Mouse (Mus musculus) retina, embryonic 14.5 days (tissue): ENCODE data around the gene Prkg1.
A peak's percentile ranks its signal among the peaks of the same experiment; 100 is the strongest.
"Not testable (repeated sequence)": the region's sequence is repeated elsewhere in the genome, so short reads cannot be mapped to it uniquely, and the experiment has no call there.

Experiments used
- DNase-seq: peaks from one replicate; pipeline ENCODE4 v3.0.0-alpha.2; 2015; ENCODE audit warnings: low spot score

Prkg1 gene

DNA sequence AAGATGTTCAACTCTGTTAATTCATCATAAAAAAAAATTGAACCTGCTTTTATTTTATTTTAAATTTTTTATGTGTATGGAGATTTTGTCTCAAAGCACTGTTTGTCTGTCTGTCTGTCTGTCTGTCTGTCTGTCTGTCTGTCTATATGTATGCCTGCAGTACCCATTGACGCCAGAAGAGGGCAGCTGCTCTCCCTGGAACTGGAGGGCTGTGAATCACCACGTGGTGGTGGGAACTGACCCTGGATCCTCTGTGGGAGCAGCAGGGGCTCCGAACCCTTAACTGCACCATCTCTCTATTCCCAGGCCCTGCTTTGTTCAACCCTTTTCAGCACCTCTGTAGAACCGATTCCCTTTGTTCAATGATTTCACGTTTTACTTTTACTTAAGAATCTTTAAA is 338.7 kb downstream of the Prkg1 start:
- DNase-seq = no peak

DNA sequence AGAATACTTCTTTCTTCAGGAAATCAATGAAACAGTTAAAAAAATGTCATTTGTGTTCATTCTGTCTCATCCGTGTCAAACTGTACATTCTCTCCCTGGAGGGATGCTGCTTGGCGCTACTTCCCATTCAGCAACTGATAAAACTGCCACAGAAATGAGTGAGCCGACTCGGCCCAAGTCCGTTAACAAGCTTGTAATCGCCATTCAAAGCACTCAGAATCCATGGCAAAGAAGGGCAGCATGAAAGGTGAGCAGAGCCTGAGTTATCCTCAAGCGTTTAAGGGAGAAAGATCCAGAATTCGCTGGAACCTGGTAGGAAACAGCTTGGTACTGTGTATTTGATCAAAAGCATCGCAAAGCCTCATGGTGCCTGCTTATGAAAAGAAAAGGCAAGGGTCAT is 339.6 kb downstream of the Prkg1 start:
- DNase-seq = peak; percentile 37

DNA sequence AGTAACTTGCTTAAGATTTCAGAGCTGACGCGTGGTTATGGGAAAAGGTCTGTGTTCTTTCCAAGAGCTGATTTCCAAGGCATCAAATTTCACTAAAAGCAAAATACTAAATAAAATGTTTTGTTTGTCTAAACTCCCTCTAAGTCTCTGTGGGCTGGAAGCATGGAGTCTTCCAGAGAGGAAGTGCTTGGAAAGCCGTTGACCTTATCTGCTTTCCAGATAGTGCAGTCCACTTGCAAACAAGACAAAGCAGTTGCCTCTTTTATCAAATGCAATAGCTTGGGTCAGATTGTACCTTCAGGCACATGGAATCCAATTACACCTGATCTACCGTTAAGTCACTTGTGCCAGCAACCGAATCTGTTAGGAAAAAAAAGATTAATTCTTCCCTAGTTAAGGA is 340.5 kb downstream of the Prkg1 start:
- no peak for DNase-seq

DNA sequence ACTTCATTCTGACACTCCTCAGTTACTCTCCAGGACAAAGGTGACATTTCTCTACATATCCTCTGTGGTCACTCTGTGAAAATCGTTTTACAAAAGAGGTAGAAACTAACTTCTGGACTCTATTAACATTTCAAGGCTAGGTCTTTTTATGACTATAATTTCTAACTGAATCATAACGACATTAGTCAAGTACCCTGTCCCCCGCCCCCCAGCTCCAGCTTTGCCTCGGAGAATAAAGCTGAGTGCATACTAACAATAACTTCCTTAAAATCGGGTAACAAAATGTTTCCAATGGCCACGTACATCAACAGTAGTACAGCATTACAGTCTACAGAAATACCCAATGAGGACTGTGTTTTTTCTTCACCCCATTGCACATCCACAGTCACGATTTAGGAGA is 351.3 kb downstream of the Prkg1 start:
- no peak for DNase-seq

DNA sequence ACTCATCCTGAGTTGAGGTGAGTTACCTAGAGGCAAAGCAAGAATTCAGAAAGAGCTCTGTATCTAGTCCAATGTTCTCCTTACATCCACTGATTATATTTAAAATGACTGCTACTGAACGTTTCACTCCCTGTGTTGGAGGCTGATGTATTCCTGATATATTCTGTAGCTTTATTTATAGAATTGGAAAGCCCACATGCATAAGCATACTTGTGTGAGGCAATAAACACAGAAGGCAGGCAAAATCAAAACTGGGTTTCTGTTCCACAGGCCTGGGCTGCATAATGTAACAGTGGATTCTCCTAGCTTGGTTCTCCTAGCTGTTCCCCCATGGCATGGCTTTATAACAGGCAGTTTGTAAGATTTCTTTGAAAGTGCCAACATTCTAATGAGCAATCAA is 368.7 kb downstream of the Prkg1 start:
- no peak for DNase-seq

DNA sequence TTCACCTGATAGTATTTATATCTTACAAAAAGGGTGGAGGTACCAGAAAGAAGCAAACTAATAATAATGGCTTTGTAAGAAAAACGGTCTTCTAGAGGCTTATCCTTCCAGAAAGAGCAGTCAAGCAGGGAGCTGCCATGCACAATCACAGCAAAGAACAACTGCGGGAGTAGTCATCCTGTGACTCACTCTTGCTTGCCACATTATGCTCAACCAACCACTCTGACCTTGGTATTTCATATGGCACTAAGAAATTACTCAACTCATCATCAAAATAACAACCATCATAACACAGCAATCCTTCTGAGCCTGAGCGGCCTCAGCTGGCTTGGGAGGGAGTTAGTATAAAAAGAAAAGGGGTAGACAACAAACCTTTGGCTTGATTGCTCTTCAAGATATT is 379.5 kb downstream of the Prkg1 start:
- no peak for DNase-seq

DNA sequence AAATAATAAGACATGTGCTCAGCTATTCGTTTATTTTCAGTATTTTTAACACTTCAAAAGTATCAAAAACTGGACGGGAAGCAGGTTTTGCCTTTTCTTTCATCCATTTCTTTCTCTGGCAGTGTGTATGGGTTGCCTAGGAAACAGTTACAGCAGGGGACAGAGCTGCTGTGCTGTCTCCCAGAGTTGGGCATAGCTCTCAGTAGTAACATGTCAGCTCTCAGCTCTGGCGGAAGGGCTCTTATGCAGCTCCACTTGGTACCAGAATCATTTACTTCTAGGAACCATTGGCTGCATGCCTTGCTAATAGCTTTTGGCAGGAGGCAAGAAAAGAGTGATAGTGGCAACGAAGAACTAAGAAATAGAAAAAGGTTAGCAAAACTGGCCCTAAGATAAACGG is 381.0 kb downstream of the Prkg1 start:
- peak; percentile 43 for DNase-seq

DNA sequence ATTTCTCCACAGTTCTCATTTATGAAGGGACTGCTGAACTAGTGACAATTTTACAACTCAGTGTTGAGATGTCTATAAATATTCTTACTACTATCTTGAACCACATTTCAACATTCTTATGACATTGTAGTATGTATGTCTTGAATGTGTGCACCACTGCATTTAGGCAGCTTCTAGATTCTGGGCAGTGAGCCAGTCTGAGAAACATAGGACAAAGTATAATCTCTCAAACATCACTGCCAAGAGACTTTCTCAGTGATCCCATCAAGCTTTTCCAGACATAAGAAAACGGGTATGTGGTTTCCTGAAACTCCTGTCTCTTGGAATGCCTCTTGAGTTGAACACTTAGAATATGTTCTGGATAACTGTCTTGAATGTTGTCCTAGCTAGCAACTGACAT is 394.7 kb downstream of the Prkg1 start:
- no peak for DNase-seq

DNA sequence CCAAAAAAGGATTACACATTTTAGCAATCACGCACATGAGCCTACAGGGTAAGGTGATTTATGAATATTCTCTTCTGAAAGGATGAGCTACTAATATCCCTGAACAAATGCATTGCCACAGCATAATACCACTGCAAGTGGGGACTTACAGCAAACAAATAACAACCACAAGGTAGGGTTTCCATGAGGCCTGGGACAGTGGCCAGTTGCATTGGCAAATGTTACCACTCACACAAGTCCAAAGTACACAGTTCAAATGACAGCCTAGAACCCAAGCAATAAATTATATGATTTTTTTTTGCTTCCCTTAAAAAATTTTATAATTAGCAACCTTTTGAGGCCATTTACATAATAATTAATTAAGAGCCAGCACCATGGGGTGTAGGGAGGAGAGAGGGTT is 395.7 kb downstream of the Prkg1 start:
- no peak for DNase-seq

DNA sequence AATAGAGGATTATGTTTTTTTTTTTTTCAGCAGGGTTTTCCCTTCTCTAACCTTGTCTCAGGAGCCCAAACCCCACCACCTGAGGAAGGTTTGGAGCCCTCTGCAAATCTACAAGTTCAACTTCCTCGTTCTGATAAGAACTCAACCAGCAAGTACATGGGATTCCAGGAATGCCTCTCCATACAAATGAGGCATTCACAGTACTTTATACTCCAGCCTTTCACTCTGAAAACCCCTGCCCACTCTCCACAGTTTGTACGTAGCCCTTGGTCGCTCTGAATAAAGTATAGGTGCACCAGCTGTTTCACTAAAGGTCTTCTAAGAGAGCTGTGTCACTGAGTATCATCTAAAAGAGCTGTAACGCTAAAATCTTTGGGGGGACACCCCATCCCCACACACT is 402.8 kb downstream of the Prkg1 start:
- no peak for DNase-seq

DNA sequence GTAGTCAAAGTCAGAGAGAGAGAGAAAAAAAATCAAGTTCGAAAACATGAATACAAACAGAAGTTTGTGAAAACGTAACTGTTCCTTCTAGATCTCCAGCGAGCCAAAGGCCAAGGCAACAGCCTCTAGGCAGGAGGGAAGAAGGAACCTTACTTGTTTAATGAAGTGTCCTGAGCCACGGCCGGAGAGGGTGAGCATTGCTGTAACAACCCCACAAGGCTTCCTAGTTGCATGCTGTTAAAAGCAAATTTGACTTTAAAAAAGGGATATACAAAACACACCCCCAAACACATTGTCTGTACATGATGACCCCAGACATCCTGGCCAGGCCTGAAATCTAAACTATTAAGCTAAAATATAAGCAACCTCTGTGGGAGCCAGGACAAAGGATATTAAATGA is 403.3 kb downstream of the Prkg1 start:
- DNase-seq = no peak

DNA sequence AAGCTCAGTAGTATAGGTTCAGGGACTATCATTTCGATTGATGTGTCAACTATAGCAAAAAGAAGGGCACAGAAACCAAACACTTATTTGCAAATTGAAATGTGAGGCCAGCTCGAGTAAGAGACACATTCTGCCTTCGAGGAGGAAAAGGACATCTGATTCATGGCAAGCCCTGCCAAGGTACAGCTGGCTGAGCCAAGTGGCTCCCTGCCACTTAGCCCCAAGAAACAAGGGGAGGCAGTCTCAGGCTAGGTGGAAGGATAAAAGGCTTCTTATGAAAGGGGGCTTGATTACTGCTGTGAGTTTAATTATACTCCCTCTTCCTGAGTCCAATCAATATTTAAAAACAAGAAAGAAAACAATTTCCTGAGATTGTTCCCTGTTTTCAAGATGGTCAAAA is 403.7 kb downstream of the Prkg1 start:
- DNase-seq = no peak

DNA sequence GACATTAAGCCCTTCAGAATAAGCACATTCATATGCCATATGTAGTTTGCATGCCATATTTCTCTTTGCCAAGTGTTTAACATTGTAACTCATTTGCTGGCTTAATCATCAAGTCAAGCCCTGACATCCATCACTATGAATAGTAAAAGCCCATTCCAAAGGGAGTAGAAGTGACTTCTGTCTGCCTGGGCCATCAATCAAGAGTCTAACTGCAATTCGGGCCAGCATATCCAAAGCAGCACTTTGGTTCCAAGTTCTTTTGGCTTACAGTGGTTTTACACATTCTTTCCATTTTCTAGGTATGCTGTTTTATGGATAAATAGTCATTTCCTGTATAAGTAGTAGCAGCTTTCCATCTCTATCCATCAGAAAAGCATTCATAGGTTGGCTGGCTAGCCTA is 409.9 kb downstream of the Prkg1 start:
- DNase-seq = no peak

DNA sequence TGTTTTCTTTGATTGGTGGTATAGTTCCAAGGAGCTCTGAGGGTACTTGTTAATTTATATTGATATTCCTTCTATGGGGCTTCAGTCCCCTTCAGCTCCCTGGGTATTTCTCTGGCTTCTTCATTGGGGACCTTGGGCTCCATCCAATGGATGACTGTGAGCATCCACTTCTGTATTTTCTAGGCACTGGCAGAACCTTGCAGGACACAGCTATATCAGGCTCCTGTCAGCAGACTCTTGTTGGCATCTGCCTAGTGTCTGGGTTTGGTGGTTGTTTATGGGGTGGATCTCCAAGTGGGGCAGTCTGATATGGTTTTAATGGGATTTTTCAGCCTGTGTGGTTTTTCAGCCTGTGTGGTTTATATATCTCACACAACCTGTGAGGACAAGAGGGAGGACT is 412.0 kb downstream of the Prkg1 start:
- not testable (repeated sequence) for DNase-seq

DNA sequence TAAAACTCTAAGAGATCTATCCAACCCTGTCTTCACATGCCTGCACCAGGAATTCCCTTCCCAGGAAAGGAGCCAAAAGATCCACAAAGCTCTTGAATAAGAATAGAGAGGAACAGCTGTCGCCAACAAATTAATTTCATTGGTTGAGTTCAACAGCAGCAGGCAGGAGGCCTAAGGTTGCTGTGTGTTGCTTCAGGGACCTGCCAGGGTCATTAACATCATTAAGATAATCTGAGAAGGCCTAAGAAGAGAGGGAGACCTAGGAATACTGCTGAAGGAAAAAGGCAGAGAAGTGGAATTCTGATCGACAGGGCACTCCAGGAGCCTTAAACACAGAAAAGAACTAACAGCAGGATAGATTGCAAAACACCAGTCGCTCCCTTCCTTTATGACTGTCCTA is 413.0 kb downstream of the Prkg1 start:
- no peak for DNase-seq

DNA sequence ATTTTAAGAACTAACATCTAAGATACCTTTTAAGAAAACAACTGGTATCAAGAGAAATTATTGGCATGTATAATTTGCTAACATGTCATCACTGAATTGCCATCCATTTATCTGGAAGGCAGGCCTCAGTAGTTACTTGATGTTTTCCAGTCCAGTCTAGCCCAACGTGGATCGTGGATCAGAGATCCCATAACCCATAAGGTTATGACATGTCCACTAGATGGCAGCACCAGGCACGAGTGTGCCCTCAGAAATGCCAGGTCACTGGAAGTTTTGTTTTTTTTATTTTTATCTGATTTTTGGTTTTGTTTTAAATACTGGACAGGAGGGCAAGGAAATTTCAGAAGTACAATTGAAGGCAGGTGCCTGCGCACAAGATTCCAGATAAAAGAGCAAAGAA is 422.7 kb downstream of the Prkg1 start:
- peak; percentile 82 for DNase-seq

DNA sequence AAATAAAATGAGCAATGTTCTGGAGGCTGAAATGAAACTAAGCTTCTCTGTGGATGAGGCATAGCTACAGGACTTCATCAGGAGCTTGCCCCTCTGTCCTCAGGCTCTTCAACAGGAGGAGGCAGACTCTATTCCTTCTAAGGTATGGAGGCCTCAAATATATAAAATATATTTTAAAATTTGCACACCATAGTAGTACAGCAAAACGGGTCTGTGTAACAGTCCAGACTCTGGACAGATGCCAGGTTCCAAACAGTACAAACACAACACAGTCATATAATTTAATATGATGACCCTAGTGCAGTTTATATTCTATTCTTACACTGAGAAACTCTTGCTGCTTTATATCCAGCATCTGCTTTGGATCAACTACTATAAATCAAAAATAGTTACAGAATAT is 423.9 kb downstream of the Prkg1 start:
- DNase-seq = no peak

DNA sequence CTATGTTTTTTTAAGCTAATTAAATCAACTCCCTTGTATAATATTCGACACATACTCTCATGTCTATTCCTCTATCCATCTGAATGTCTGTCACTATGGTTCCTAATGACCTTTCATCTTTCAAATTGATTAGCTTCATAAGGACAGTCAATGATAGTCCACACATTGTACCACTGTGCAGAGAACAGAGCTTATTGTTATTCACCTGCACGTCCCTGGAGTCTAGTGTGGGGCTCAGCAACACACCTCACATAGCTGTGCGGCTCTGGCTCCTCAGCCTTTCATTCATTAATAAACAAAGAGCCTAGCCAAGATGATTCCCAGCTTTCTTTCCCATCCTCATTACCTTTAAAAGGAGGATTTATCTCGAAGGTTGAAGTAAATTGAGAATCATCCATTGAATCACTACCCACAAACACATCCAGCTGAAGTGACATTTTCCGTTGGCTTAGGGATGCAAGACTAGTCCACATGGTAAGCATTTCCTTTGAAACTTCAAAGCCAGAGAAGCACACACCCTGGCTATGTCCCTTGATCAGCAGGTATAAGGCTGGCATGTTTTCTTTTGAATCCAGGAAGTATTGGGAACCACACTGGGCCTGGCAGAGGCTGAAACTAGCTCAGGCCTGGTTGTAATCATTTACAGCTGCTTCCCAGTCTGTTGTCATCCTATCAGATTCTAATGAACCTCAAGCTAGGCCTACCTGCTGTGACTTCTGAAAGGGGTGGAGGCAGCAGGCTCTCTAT is 426.3 kb downstream of the Prkg1 start:
- DNase-seq = no peak

DNA sequence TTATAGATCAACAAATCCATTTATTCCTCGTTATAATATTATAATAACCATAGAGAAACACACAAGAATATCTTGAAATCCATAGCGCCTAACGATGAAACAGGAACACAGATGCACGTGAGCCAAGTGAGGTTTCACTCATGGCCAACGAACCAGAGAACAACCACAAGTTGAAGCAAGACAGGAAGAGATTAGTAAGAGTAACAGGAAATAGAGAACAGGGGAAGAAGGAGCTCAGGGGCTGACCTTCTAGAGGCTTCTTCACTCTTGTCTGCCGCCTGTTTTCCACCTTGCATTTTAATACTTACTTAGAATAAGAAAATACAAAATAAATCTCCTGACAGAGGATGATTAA is 427.0 kb downstream of the Prkg1 start:
- DNase-seq = no peak

DNA sequence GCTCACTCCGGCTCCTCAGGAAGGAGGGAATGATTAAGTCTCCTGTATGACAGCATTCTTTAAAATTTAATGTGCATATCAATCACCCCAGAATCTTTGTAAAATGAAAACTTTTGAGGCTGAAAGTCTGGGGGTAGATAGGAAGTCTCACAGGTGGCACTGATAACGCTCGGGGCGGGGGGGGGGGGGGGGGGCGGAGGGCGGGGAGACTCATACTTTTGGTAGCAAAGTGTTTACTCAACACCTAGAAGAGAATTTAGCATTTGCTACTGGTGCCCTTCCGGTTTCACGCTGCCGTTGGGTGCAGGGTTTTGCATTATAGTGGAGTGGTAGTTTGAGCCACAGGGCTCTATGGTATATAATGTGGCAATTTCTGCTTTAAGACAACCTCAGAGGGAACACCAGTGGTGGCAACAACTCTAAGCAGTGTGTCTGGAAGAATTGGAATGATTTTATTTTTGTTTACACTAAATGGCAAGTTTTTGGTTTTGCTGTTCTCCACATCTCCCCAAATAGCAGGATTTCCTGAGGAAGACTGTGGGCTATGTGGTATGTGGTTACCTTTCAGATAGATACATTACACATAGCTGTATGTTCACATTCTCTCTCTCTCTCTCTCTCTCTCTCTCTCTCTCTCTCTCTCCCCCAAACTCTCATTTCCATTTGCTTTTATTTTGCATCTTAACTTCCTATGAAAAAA is 427.5 kb downstream of the Prkg1 start:
- DNase-seq = no peak

DNA sequence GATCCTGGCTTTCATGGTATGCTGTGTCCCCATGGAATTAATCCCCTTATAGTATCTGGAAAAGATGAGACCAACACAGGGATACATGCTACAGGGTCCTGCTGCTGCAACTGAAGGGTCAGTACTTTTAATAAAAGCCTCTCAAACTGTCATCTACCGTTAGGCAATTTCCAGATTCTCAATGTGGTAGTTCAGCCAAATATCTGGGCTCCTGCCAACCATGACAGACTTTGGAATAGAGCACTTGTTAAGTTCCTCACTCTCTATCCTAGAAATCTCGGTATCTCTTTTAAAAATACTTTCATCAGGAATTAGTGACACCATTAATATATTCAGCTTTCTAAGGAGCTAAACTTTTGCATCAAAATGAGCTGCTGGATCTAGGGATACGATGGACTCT is 428.5 kb downstream of the Prkg1 start:
- DNase-seq = no peak

DNA sequence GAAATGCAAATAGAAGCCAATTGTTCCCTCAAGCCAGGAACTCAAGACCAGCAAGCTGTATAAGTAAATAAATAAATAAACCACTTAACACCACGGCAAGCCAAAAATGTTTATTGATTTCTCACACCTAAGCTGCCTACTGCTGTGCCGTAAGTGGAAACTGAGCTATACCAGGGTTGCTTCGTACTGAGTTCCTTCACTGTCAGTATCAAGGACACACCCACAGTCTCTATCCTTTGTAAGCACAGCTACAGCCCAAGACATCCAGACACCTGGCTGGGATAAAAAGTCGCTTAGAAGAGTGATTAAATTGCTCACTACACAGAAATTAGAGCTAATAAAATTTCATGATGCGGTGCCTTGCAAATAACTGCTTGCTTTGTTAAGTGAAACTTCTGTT is 434.9 kb downstream of the Prkg1 start:
- DNase-seq = no peak

DNA sequence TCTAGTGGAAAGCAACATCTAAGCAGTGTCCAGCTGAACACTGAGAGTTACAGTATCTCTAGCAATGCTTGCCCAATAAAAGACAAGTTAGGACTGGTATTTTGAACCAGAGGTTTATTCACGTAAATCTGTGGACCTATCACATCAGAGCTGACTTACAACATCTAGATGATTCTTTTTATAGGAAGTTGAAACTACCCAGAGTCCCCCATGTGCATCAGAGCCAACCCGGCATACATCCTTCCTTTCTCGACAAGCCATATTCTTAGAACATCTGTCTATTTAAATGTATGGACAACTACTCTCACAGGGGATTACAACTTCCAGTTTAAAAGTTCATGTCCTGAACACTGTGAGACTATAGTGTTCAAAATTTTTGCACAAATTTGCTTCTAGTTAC is 460.1 kb downstream of the Prkg1 start:
- no peak for DNase-seq

DNA sequence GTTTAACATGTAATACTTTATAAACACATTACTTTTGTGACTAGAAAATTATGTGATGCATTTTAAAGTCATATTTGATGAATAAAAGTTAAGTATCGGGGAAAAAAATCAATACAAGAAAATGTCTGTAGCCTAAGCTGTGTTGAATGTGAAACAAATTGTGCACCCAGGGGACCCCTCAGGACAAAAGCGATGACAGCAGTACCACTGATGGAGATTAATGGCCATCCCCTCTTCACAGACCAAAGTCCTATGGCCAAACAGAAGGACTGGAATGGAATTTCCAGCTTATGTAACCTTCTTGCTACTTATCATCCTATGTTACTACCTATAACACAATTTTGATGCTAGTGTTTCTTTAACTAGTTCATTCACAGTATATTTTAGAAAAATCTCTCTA is 473.6 kb downstream of the Prkg1 start:
- no peak for DNase-seq
